Mouse (Mus musculus): Measurements from ENCODE around the gene Cend1. TPM values are rescaled to one million over a fixed set of nuclear protein-coding genes. Genes with fewer than 3 reads are reported as not detected.

The Cend1 gene
- total RNA-seq (2014; rRNA removed; ENCODE audit: low replicate concordance) = 0.27 and 3.2 TPM in 2 replicates
- 1.7 and 1.8 TPM in 2 replicates for polyA plus RNA-seq (2015; fragmentation: Nextera tagmentation; extraction: Ambion mirVana)

DNA sequence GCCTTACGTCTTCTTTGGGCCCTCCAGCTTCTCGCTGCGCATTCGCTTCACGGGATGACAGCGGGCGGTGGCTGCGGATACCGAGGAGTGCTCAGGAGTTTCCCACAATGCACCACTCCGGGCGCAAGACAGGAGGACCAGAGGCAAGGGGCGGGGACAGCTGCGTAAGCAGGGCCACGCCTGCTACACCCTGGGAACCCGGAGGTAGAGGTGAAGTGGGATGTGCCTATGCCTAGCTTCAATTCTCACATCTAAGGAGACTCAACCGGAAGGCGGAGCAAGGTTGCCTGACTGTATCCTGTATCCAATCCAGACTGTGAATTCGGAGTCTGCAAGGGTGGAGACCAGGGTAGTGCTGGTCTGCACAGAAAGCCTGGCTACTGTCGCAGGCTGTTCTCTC is at the start of gene Cend1:
Cend1 (minus strand) TSS at position 182 of the 400 bp plus-strand sequence.
- Histone ChIP-seq H3K9me3 (replicated peaks; ENCODE audit: control insufficient read depth, low read length) (no peaks in the 10 kb centered on the region), H3K9ac (replicated peaks; ENCODE audit: low read depth, low read length) (peak within 1 kb of the TSS; percentile 9; the same call in 1 of the 2 replicates), H3K4me1 (ENCODE audit: control insufficient read depth, insufficient read depth) (peaks cover 10% of the 10 kb centered on the region), H3K4me3 (ENCODE audit: low read depth, low read length) (no peak within 1 kb of the TSS), H3K27ac (ENCODE audit: low read depth) (no peak within 1 kb of the TSS), H3K27me3 (ENCODE audit: control insufficient read depth, insufficient read depth, low read length) (no peaks in the 10 kb centered on the region), H3K36me3 (replicated peaks; ENCODE audit: control insufficient read depth, insufficient read depth, low read length) (peaks cover 20% of the 10 kb centered on the region), H3K4me2 (ENCODE audit: low read depth, low read length) (peak within 1 kb of the TSS; percentile 29)
- 8% methylated on average over 19 of the region's 19 CpGs for WGBS
- TF ChIP-seq EP300 (IDR thresholded peaks at IDR 0.05; ENCODE audit: low read depth) = no peak
- no peak for TF ChIP-seq CTCF (IDR thresholded peaks at IDR 0.05; ENCODE audit: low read depth)
- ATAC-seq (ENCODE audit: insufficient read depth, low read depth) (0 out of 2 replicates have a peak, but pooled peaks have one; percentile 14), DNase-seq (ENCODE audit: low spot score) (no peak)

DNA sequence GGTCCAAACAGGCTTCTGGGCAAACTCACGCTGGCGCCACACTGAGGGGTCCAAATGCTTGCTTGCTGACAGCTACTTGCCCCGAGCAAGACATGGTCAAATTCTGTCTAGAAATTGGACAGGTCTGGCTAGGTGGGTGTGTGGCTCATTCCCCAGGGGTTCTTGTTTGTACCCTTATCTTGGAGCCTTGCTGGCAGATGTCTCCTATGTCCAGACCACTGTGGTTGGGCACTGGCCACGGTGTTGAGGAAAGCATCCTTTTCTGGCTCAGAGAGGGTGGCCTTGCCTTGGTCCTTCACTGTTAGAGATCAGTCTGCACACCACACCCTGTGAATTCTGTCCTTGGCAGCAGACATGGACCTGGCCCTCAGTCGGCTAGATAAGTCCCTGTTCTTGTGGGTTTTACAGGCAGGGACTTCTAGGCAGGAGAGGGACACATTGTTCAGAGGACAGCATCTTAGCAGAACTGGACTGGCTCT is 49.0 kb upstream of the Cend1 start:
- no peaks in the 10 kb centered on the region; the same call in 1 of the 2 replicates for H3K27me3 ChIP-seq (ENCODE audit: control insufficient read depth, insufficient read depth, low read length)
- H3K9ac ChIP-seq (replicated peaks; ENCODE audit: low read depth, low read length) = no peak overlapping the region
- peaks cover 56% of the 10 kb centered on the region for H3K4me1 ChIP-seq (ENCODE audit: control insufficient read depth, insufficient read depth)
- ATAC-seq (ENCODE audit: insufficient read depth, low read depth) (no peak), DNase-seq (ENCODE audit: low spot score) (no peak)
- no peaks in the 10 kb centered on the region for H3K9me3 ChIP-seq (replicated peaks; ENCODE audit: control insufficient read depth, low read length)
- WGBS = 42% methylated on average over 5 of the region's 5 CpGs
- H3K4me3 ChIP-seq (ENCODE audit: low read depth, low read length) = no peak overlapping the region
- H3K27ac ChIP-seq (ENCODE audit: low read depth) = peak overlapping the region; percentile 96
- H3K36me3 ChIP-seq (replicated peaks; ENCODE audit: control insufficient read depth, insufficient read depth, low read length) = no peaks in the 10 kb centered on the region
- TF ChIP-seq EP300 (IDR thresholded peaks at IDR 0.05; ENCODE audit: low read depth) (no peak), CTCF (IDR thresholded peaks at IDR 0.05; ENCODE audit: low read depth) (no peak)
- 0 out of 2 replicates have a peak overlapping the region, but pooled peaks have one; percentile 93 for H3K4me2 ChIP-seq (ENCODE audit: low read depth, low read length)

DNA sequence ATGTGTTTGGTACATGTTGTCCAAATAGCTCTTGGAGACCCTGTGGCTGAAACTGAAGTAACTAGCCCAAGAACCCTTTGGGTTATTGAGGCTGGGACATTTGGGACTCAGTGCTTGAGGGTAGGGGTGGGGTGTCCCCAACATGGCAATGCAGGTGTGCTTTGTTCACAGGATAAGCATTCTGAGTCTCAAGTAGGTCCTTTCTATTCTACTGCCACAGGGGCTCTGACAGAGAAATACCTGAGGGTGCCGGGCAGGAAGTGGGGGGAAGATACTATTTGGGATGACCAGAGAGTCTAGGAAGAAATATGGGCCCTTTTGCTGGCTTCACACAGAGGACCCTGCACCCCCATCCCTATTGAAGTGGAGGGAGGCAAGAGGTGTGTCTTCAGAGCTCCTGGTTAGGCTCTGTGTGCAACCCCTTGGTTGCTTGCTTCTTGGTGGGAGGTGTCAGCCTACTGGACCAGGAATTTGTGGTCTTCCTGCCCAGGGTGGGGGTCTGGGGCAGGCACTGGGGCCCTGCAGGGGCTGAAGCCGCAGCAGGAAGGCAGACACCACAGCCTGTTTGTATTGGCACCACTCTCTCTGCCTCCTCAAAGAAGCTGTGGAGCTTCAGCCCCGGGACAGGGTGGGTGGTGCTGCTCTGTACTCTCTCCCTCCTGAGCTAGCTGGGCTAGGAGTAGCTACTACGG is 48.4 kb upstream of the Cend1 start:
- peaks cover 2% of the 10 kb centered on the region for H3K36me3 ChIP-seq (replicated peaks; ENCODE audit: control insufficient read depth, insufficient read depth, low read length)
- H3K27me3 ChIP-seq (ENCODE audit: control insufficient read depth, insufficient read depth, low read length) = no peaks in the 10 kb centered on the region; the same call in 1 of the 2 replicates
- H3K9me3 ChIP-seq (replicated peaks; ENCODE audit: control insufficient read depth, low read length) = no peaks in the 10 kb centered on the region
- 45% methylated on average over 4 of the region's 4 CpGs for WGBS
- H3K4me3 ChIP-seq (ENCODE audit: low read depth, low read length) = no peak overlapping the region
- DNase-seq (ENCODE audit: low spot score) (no peak), ATAC-seq (ENCODE audit: insufficient read depth, low read depth) (no peak)
- H3K4me1 ChIP-seq (ENCODE audit: control insufficient read depth, insufficient read depth) = peaks cover 55% of the 10 kb centered on the region
- peak overlapping the region; percentile 18; the same call in 1 of the 2 replicates for H3K9ac ChIP-seq (replicated peaks; ENCODE audit: low read depth, low read length)
- H3K27ac ChIP-seq (ENCODE audit: low read depth) = peak overlapping the region; percentile 96
- peak overlapping the region; percentile 93 for H3K4me2 ChIP-seq (ENCODE audit: low read depth, low read length)
- TF ChIP-seq EP300 (IDR thresholded peaks at IDR 0.05; ENCODE audit: low read depth) (no peak), CTCF (IDR thresholded peaks at IDR 0.05; ENCODE audit: low read depth) (no peak)

DNA sequence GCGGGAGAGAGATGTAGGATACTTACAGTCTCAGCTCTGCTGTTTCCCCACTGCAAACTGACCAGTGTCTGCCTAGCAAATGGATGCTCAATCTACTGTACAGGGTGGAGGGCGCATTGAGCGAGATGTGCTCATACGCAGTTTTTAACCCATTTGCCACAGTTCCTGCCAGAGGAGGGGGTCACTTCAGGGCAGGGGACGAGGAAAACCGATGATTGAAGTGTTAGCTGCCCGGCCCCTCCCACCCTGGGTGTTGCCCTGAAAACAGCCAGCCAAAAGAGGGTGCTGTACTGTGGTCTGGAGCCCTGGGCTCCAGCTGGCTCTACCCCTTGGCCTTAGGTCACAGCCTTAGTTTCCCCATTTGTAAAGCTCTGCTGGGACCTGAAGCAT is 47.7 kb upstream of the Cend1 start:
- H3K9ac ChIP-seq (replicated peaks; ENCODE audit: low read depth, low read length) = peak overlapping the region; percentile 18; the same call in 1 of the 2 replicates
- H3K4me2 ChIP-seq (ENCODE audit: low read depth, low read length) = peak overlapping the region; percentile 93
- H3K4me1 ChIP-seq (ENCODE audit: control insufficient read depth, insufficient read depth) = peaks cover 48% of the 10 kb centered on the region
- WGBS = 8% methylated on average over 7 of the region's 7 CpGs
- H3K9me3 ChIP-seq (replicated peaks; ENCODE audit: control insufficient read depth, low read length) = no peaks in the 10 kb centered on the region
- H3K36me3 ChIP-seq (replicated peaks; ENCODE audit: control insufficient read depth, insufficient read depth, low read length) = peaks cover 9% of the 10 kb centered on the region
- ATAC-seq (ENCODE audit: insufficient read depth, low read depth) (no peak), DNase-seq (ENCODE audit: low spot score) (no peak)
- H3K27ac ChIP-seq (ENCODE audit: low read depth) = peak overlapping the region; percentile 96
- peak overlapping the region; percentile 69 for H3K4me3 ChIP-seq (ENCODE audit: low read depth, low read length)
- TF ChIP-seq CTCF (IDR thresholded peaks at IDR 0.05; ENCODE audit: low read depth) = no peak
- TF ChIP-seq EP300 (IDR thresholded peaks at IDR 0.05; ENCODE audit: low read depth) = no peak
- no peaks in the 10 kb centered on the region for H3K27me3 ChIP-seq (ENCODE audit: control insufficient read depth, insufficient read depth, low read length)

DNA sequence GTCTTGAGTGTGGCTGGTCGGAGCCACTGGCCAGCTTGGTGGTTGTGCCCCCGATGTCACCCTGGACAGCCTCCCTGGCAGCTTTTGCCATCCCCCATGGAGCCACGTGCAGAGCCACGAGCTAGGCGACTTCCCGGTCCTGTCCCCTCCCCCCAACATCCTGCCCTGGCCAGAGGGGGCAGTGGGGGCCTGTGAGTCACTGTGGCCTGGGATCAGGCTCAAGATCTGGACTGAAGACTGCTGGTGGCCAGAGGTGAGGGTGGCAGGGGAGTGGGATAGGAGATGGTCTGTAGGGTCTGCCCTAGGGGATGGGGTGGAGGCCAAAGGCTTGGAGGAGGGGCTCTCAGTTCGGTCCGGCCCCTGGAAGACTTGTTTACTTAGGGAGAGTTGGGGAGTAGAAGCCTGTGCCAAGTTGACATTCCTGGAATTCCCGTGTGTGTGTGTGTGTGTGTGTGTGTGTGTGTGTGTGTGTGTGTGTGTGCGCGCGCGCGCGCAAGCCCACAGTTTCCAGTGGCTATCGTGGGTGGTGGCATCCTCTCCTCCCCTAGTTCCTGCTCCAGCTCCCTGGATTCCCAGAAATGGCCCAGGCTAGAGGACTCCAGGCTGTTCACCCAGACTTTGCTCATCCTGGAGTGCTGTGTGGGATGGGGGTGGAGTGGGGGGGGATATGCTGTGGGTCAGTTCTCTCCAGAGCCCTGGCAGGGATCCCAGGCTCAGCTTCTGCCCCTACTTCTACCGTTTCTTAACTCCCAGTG is 47.1 kb upstream of the Cend1 start:
- H3K9ac ChIP-seq (replicated peaks; ENCODE audit: low read depth, low read length) = peak overlapping the region; percentile 80
- H3K27me3 ChIP-seq (ENCODE audit: control insufficient read depth, insufficient read depth, low read length) = no peaks in the 10 kb centered on the region
- H3K4me3 ChIP-seq (ENCODE audit: low read depth, low read length) = peak overlapping the region; percentile 69
- peak overlapping the region; percentile 93 for H3K4me2 ChIP-seq (ENCODE audit: low read depth, low read length)
- H3K4me1 ChIP-seq (ENCODE audit: control insufficient read depth, insufficient read depth) = peaks cover 42% of the 10 kb centered on the region
- H3K9me3 ChIP-seq (replicated peaks; ENCODE audit: control insufficient read depth, low read length) = no peaks in the 10 kb centered on the region
- ATAC-seq (ENCODE audit: insufficient read depth, low read depth) (peak; percentile 73), DNase-seq (ENCODE audit: low spot score) (peak; percentile 86)
- peak; percentile 94 for TF ChIP-seq EP300 (IDR thresholded peaks at IDR 0.05; ENCODE audit: low read depth)
- peak; percentile 36 for TF ChIP-seq CTCF (IDR thresholded peaks at IDR 0.05; ENCODE audit: low read depth)
- WGBS = 1% methylated on average over 12 of the region's 17 CpGs
- peak overlapping the region; percentile 96 for H3K27ac ChIP-seq (ENCODE audit: low read depth)
- peaks cover 14% of the 10 kb centered on the region for H3K36me3 ChIP-seq (replicated peaks; ENCODE audit: control insufficient read depth, insufficient read depth, low read length)
